In the genomic region with DNA sequence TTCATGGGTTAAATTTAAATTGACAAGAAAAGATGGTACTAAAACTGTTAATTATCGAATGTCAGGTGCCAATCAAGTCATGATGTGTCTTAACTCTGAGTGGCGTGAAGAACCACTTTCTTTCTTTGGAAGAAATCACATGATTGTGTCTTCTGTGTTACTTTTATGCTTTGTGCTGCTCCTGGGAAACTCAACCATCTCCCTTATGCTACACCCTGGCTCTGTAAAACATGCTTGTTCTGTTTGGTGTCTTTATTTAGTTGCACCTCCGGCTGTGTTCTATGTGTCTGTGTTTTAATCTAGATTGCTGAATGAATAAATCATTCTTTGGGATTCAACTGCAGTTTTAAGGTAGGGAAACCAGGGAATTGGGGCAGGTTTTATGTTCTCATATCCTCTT, we compare ENCODE assay signal across 15 mouse cellular contexts.
"Had no signal": no experiment of that assay in that cellular context is flagged by ENCODE, and none has a peak within 500 bp of the region (broad histone marks: within the 10 kb centered on the region; RNA-seq: fewer than 3 reads in every experiment).

No protein-coding gene starts in this region.

- H3K4me3 ChIP-seq: neural tube, embryonic 15.5 days; stomach, embryonic 15.5 days had no signal

- DNase-seq: retina, postnatal 1 day; right cerebral cortex, adult 18-20 months; right cerebral cortex, postnatal 14 days; right cerebral cortex, postnatal 25 days; right cerebral cortex, postnatal 4 days; spleen, adult 18-20 months; thymus, adult 18-20 months; thymus, adult 2 months; thymus, postnatal 14 days; thymus, postnatal 25 days; thymus, postnatal 36 days; thymus, postnatal 4 days had no signal

- H3K27me3 ChIP-seq: neural tube, embryonic 15.5 days; stomach, embryonic 15.5 days had no signal

- H3K4me2 ChIP-seq: neural tube, embryonic 15.5 days; stomach, embryonic 15.5 days had no signal

- H3K9me3 ChIP-seq: neural tube, embryonic 15.5 days; stomach, embryonic 15.5 days had no signal

- H3K36me3 ChIP-seq: neural tube, embryonic 15.5 days; stomach, embryonic 15.5 days had no signal

- H3K27ac ChIP-seq: neural tube, embryonic 15.5 days; stomach, embryonic 15.5 days; stomach, postnatal 0 days had no signal

- H3K9ac ChIP-seq: neural tube, embryonic 15.5 days; stomach, embryonic 15.5 days had no signal

- H3K4me1 ChIP-seq: neural tube, embryonic 15.5 days; stomach, embryonic 15.5 days had no signal
